Mouse (Mus musculus) neutrophil, adult 83 days (primary cell): ENCODE measurements around the gene Rab9. TPM values are rescaled to one million over a fixed set of nuclear protein-coding genes. Genes with fewer than 3 reads are reported as not detected.

Source experiments
- total RNA-seq, 2 experiments: library from RNA; stranded (reverse); gene quantifications; one replicate each; pipeline ENCODE4 v1.2.4; 2023

Rab9 gene
- 10 to 100 TPM; 15.6 to 16.3 TPM for total RNA-seq

GRCm38 (mm10) chrX:166479365-166479983, at the start of gene Rab9:
TSS of gene Rab9 (minus strand) at chrX:166479867.

GRCm38 (mm10) chrX:166518345-166518744, 38.7 kb upstream of the Rab9 start, which contains the start of gene Tceanc:
TSS of gene Tceanc (minus strand) at chrX:166518567.

DNA sequence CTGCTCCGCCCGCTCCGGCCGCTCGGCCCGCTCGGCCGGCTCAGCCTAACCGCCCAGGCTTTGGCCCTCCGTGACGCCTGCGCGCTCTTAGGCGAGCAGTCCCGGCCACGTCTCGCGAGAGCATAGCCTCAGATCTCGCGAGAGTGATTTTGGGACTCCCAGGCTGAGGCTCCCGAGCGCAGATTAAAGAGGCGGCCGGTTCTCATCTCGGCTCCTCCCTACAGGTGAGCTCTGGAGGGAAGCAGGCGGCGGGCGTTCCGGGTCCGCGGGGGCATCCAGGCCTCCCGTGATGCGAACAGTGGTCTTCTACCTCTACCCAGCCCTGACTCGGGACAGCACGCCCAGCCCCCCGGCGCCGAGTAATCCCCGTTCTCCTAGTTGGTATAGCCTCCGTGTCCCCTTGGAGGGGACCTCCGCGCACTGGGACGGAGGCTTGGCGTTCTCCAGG, 39.0 kb downstream of the Rab9 start, which contains the start of gene Ofd1:
Gene Ofd1, minus strand, starts transcription at position 89 of the 448 bp plus-strand sequence.

DNA sequence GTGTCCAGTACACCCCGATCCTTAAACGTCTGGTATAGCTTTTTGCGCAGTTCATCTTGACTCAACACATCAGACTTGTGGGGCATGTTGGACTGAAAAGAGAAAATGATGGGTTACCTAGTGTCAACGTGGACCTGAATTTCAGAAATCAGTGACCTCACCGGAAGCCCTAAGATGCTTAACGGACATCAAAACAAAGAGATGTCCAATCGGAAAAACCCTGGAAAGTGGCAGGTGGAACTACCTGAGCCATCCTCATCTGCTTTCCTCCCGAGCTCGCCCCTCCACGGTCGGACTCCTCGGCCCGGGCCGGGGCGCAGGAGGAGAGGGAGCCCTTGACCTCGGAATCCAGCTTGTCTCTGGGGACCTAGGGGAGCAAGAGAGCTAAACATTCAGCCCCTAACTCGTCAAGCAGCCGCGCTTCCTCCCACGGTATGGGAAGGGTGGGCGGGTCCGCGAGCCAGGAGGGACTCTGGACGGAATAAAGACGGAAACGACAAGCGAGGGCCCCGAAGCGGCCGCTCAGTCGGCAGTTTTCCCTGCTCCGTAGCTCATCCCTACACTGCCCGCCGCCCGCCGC, 39.5 kb downstream of the Rab9 start, which contains the start of gene Trappc2:
Gene Trappc2, plus strand, starts transcription at position 539 of the 580 bp plus-strand sequence.

Other genes starting within 250 kb of the Rab9 start
- not detected for gene Gpm6b, start 241.0 kb downstream of the Rab9 start, total RNA-seq
- gene Trappc2, start 39.3 kb downstream of the Rab9 start, total RNA-seq = 1 to 10 TPM; 7.1 to 7.2 TPM
- gene Ofd1, start 39.2 kb downstream of the Rab9 start, total RNA-seq = 1 to 10 TPM; 6.4 to 6.8 TPM
- gene Tceanc, start 38.7 kb upstream of the Rab9 start, total RNA-seq = 1 to 10 TPM; 5.5 to 7.0 TPM
- not detected for gene Egfl6, start 105.9 kb upstream of the Rab9 start, total RNA-seq